Mouse (Mus musculus) CD4-positive helper T cell, adult 2 months (primary cell): ENCODE results near the gene Hsd17b1.

ENCODE experiments used
- DNase-seq: peaks from one replicate; pipeline ENCODE4 v3.0.0-alpha.2; 2012; ENCODE audit warnings: low read depth, missing footprints, low spot score

The Hsd17b1 gene

DNA sequence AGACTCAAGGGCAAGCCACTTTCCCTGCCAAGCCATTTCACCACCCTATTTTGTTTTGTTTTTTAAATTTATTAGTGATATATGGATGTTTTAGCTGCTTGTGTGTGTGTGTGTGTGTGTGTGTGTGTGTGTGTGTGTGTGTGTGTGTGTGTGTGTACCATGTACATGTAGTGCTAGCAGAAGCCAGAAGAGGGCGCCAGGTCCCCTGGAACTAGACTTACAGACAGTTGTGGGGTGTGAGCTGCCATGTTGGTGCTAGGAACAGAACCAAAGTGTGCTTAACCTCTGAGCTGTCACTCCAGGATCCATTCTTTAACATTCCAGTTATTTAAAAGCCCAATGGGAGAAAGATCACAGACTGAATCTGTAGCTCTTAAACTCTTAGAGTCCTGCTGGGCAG lies 48.9 kb downstream of the Hsd17b1 start:
- DNase-seq: peak; percentile 17

DNA sequence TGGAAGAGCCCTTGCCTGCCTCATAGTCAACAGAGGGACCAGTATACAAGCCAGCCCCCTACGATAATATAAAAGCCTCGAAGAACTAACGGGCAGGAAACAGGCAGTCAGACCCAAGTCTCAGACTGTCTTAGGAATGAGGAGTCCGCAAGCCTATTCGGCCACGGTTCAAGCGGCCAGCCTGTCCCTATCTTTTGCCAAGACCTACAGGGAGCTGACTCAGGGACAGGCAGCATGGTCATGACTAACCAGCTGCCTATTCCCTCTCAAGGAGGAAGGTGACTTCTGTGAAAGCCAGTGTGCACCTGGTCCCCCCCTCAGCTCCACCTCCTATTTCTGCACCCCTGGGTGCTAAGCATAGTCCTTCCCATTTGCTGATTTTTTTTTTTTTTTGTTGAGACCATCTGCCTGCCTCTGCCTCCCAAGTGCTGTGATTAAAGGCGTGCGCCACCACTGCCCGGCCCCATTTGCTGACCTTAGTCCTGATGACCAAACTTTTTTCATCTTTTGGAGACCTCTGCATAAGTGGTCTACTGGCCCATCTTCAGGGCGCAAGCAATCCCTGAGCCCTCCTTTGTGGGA lies 50.9 kb downstream of the Hsd17b1 start:
- DNase-seq: no peak
